Mouse (Mus musculus) embryonic fibroblast, embryonic 13.5 days (primary cell): ENCODE measurements around the gene Olfr291. TPM values are rescaled to one million over a fixed set of nuclear protein-coding genes. Genes with fewer than 3 reads are reported as not detected.

ENCODE experiments used
- H3K27ac ChIP-seq: 2 replicates; pipeline ENCODE4 v1.5.1; 2012; ENCODE audit warnings: low read length, control low read depth, inconsistent platforms; ENCODE audit not compliant: insufficient read depth
- H3K4me1 ChIP-seq: 2 replicates; pipeline ENCODE4 v1.6.1; 2011; ENCODE audit warnings: low read length; ENCODE audit not compliant: control insufficient read depth, insufficient read depth
- H3K4me3 ChIP-seq: 2 replicates; pipeline ENCODE4 v1.5.1; 2011; ENCODE audit warnings: mild to moderate bottlenecking, control low read depth, low read length; ENCODE audit not compliant: insufficient read depth
- CTCF ChIP-seq: IDR thresholded peaks from 2 replicates; pipeline ENCODE4 v1.5.1; 2011; ENCODE audit warnings: mild to moderate bottlenecking, control low read depth, low read length, moderate library complexity, borderline replicate concordance; ENCODE audit not compliant: insufficient read depth
- POLR2A ChIP-seq: IDR thresholded peaks from 2 replicates; pipeline ENCODE4 v1.6.1; 2011; ENCODE audit warnings: low read depth, mild to moderate bottlenecking, control low read depth, low read length, moderate library complexity
- polyA plus RNA-seq: library from polyadenylated mRNA; stranded (reverse); fragments of >200 nt; gene quantifications from 2 replicates; pipeline ENCODE4 v1.2.4, GENCODE M21; 2011; ENCODE audit warnings: low read depth; ENCODE audit not compliant: missing spikeins, insufficient read length

The Olfr291 gene
- polyA plus RNA-seq, result not detected in 2 replicates

DNA sequence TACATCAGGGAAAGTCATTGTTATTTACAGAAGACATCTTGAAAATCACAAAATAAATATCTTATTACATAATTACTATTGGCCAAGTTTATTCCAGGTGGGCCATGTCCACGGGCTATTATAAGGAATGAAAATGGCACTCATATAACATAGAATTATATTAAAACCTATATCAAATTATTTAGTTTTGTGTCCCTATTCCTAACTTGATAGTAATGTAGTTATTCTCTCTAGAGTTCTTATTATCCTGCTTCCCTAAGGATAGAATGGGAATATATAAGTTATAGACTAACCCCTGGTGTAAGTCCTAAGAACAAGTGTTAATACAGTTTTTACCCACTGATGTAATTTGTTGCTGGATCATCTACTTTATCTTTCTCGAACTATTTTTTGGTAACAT is at the start of gene Olfr291:
Gene Olfr291 (plus strand): TSS at position 301 of the 400 bp plus-strand sequence.
- TF ChIP-seq POLR2A (no peak), CTCF (no peak)
- H3K4me3 ChIP-seq, result no peak within 1 kb of the TSS
- H3K27ac ChIP-seq, result no peak within 1 kb of the TSS
- no peaks in the 10 kb centered on the region for H3K4me1 ChIP-seq

DNA sequence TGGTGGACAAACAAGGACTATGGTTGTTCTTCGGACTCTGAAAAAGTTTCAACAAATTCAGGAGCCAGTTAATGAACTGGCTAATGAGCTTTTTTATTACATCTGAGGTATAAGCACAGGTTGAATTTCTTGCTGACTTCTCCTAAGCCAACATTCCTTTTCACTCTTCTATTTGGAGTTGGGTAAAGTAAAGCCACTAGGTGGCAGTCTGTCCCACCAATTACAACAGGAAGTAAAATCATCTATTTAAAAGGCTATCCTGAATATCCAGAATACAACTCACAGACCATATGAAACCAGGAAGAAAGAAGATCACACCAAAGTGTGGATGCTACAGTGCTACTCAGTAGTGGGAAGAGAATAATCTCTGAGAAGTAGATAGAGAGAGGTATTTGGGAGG is 48.1 kb upstream of the Olfr291 start:
- Histone ChIP-seq H3K27ac (no peak overlapping the region), H3K4me1 (no peaks in the 10 kb centered on the region), H3K4me3 (no peak overlapping the region)
- TF ChIP-seq POLR2A, result no peak
- TF ChIP-seq CTCF, result no peak

- TF ChIP-seq POLR2A (no peak), CTCF (no peak)
- no peak overlapping the region for H3K4me3 ChIP-seq
- no peaks in the 10 kb centered on the region for H3K4me1 ChIP-seq
- H3K27ac ChIP-seq, result no peak overlapping the region
These were observed 47.2 kb upstream of the Olfr291 start for GRCm38 (mm10) chr7:84806159-84806558.

- Histone ChIP-seq H3K4me1 (no peaks in the 10 kb centered on the region), H3K4me3 (no peak overlapping the region), H3K27ac (no peak overlapping the region)
- TF ChIP-seq CTCF (no peak), POLR2A (no peak)
These were observed 31.2 kb downstream of the Olfr291 start for GRCm38 (mm10) chr7:84884530-84884929.

Other genes starting within 250 kb of the Olfr291 start
- gene Fah, start 246.8 kb upstream of the Olfr291 start, polyA plus RNA-seq, result 41.5 and 45.2 TPM in 2 replicates
- gene Zfand6, start 163.6 kb upstream of the Olfr291 start, polyA plus RNA-seq, result 99.8 and 123 TPM in 2 replicates
- not detected in 2 replicates for gene Vmn2r65, start 110.6 kb downstream of the Olfr291 start, polyA plus RNA-seq
- gene Vmn2r66, start 158.7 kb downstream of the Olfr291 start, polyA plus RNA-seq, result not detected in 2 replicates